Mouse (Mus musculus) layer of hippocampus, postnatal 36 days (tissue): Measurements from ENCODE around the gene Dhdh. TPM values are rescaled to one million over a fixed set of nuclear protein-coding genes. Genes with fewer than 3 reads are reported as not detected.
"Not testable (repeated sequence)": the region's sequence is repeated elsewhere in the genome, so short reads cannot be mapped to it uniquely, and the experiment has no call there.

ENCODE experiments used
- DNase-seq, 2 experiments: peaks; one replicate each; pipeline ENCODE4 v3.0.0; 2022
- total RNA-seq, 2 experiments: library from RNA; stranded (reverse); gene quantifications; 2 replicates each; pipeline ENCODE4 v1.2.3; 2021

Dhdh gene
- total RNA-seq, 2 experiments from 2014 or later, result 3.1 to 3.9 TPM

GRCm38 (mm10) chr7:45470869-45471268 is 17.7 kb downstream of the Dhdh start:
- peak in 1 of 2 experiments; percentile 54 for DNase-seq

- DNase-seq, result no peak
These were observed 21.4 kb downstream of the Dhdh start for GRCm38 (mm10) chr7:45467090-45467670.

- peak; percentile 93 to 95 for DNase-seq
These were observed 22.1 kb downstream of the Dhdh start, which contains the start of gene Bax for GRCm38 (mm10) chr7:45466283-45467089. Bax (minus strand) TSS chr7:45466898.

- DNase-seq, result peak in 1 of 2 experiments; percentile 28
These were observed 23.1 kb downstream of the Dhdh start for GRCm38 (mm10) chr7:45465549-45465948.

GRCm38 (mm10) chr7:45465112-45465511 is 23.5 kb downstream of the Dhdh start:
- no peak for DNase-seq

GRCm38 (mm10) chr7:45463987-45464778 is 24.4 kb downstream of the Dhdh start:
- no peak for DNase-seq

- DNase-seq, result not testable (repeated sequence)
These were observed 25.7 kb downstream of the Dhdh start for GRCm38 (mm10) chr7:45462868-45463267.

- DNase-seq, result no peak
These were observed 26.3 kb downstream of the Dhdh start for GRCm38 (mm10) chr7:45462325-45462724.

- no peak for DNase-seq
These were observed 26.8 kb downstream of the Dhdh start for GRCm38 (mm10) chr7:45461781-45462180.

- DNase-seq, result no peak
These were observed 27.3 kb downstream of the Dhdh start for GRCm38 (mm10) chr7:45461326-45461725.

GRCm38 (mm10) chr7:45460860-45461314 is 27.7 kb downstream of the Dhdh start:
- no peak for DNase-seq

- peak in 1 of 2 experiments; percentile 17 for DNase-seq
These were observed 28.2 kb downstream of the Dhdh start for GRCm38 (mm10) chr7:45460377-45460776.

- peak; percentile 95 for DNase-seq
These were observed 29.0 kb downstream of the Dhdh start, which contains the start of gene Ftl1 for GRCm38 (mm10) chr7:45459564-45460140. Ftl1 (minus strand) TSS chr7:45459884.

GRCm38 (mm10) chr7:45458748-45459563 is 29.6 kb downstream of the Dhdh start:
- DNase-seq, result peak; percentile 70 to 71

- DNase-seq, result no peak
These were observed 31.2 kb downstream of the Dhdh start for GRCm38 (mm10) chr7:45457204-45458060.

- no peak for DNase-seq
These were observed 31.8 kb downstream of the Dhdh start for GRCm38 (mm10) chr7:45456721-45457203.

GRCm38 (mm10) chr7:45455932-45456696 is 32.5 kb downstream of the Dhdh start:
- DNase-seq, result no peak

GRCm38 (mm10) chr7:45454971-45455370 is 33.6 kb downstream of the Dhdh start:
- DNase-seq, result no peak

GRCm38 (mm10) chr7:45451344-45451982 is 37.1 kb downstream of the Dhdh start:
- peak; percentile 85 to 87 for DNase-seq
